Mouse (Mus musculus) cerebellum, adult 11 months (tissue): ENCODE measurements at regions not wholly inside any gene's neighbourhood (a gene's known extent, or its start where the extent isn't known, plus 50 kb on each side); places are given as distances from the start of the nearest gene placed in this dataset.
"Not testable (repeated sequence)": the region's sequence is repeated elsewhere in the genome, so short reads cannot be mapped to it uniquely, and the experiment has no call there.

Experiments used
- DNase-seq: peaks from one replicate; pipeline ENCODE4 v3.0.0; 2022

DNA sequence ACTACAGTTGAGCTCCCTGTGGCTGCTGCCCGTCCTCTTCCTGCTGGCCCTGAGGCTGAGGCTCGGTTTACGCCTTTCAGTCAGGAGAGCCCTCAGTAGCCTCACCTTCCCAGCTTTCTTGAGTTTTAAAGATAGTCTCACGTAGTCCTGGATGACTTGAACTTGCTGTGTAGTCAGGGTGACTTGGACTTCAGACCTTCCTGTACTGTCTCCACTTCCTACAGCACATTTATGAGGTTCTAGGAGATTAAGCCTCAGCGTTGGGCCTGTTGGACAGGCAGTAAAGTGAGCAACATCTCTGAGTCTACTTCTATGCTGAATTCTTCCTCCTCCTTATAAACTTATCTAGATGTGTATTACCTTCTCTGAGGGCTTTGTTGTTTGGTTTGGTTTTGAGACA, 546.2 kb downstream of the Zfp704 start:
- DNase-seq: no peak

DNA sequence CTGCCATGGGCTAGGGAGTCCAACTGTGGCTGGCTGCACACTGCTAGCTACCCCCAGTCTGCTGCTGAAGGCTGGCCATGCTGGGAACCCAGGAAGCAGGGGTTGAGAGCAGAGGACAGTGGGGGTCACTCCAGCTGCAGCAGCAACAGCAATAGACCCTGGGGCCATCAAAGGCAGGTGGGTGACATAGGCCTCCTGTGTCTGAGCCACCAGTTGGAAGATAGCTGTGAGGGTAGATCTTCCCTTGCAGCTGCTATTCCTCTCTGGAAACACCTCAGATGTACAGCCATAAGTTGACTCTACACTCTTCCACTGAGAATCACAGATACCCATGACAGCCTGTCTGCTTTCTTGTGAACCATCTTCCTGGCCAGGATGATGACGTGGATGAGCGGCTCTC, 548.5 kb downstream of the Zfp704 start:
- no peak for DNase-seq

- not testable (repeated sequence) for DNase-seq
Observed at GRCm38 (mm10) chr3:9057703-9058102, 552.2 kb downstream of the Zfp704 start.

DNA sequence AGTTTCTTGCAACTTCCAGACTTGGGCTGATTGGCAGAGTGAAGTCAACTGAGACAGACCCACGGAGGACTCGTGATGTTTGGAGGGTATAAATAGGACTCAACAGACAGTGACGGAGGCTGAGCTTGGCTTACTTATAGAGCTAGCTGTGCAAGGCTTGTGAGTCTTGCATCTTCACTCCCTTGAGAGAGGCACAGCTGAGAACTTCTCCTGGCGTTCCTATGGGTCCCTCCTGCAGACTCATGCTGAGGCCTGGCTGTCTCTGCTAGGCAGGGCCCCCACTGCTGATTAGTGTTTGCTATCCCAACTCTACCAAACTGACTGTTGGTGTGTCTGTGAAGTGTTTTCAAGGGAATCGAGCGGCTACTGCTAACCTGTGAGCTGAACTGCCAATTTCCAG, 553.0 kb downstream of the Zfp704 start:
- DNase-seq: no peak

- DNase-seq: no peak
Observed at GRCm38 (mm10) chr3:9055780-9056179, 554.1 kb downstream of the Zfp704 start.
